Mouse (Mus musculus) adrenal gland, postnatal 25 days (tissue): ENCODE results near the gene Tbc1d2. TPM values are rescaled to one million over a fixed set of nuclear protein-coding genes. Genes with fewer than 3 reads are reported as not detected.
"Not testable (repeated sequence)": the region's sequence is repeated elsewhere in the genome, so short reads cannot be mapped to it uniquely, and the experiment has no call there.

Experiments used
- DNase-seq: peaks from one replicate; pipeline ENCODE4 v3.0.0; 2021; ENCODE audit warnings: mixed read lengths
- total RNA-seq: library from RNA; stranded (reverse); gene quantifications from 2 replicates; pipeline ENCODE4 v1.2.3, GENCODE M21; 2021

Tbc1d2 gene
- total RNA-seq, 1 experiment from 2014 or later = 2.9 TPM

DNA sequence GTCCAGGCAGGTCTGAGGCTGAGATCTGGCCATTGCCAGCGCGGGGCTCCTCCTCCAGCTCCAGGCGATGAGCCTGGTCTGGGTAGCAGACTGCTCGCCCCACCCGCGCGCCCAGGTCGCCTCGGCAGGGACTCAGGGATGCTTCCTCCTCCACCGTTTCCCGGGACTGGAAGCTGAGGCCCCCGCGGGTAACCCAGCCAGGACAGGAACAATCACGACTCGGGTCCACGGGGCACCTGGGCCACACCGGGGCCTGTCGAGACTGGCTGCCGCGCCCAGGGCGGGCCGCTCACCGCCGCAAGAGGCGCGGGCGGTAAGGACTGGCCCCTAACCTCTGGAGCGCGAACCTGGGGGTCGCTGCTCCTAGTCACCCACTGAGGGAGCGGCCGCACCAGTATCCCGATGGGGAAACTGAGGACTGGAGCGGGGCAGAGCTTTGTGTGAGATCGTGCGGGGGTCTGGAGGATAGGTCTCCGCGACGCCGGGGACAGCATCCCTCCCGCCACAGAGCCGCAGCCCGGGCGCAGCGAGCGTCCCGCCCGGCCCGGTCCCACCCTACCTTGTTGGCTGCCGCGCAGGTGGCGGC lies 48.7 kb downstream of the Tbc1d2 start:
- peak; percentile 40 for DNase-seq

DNA sequence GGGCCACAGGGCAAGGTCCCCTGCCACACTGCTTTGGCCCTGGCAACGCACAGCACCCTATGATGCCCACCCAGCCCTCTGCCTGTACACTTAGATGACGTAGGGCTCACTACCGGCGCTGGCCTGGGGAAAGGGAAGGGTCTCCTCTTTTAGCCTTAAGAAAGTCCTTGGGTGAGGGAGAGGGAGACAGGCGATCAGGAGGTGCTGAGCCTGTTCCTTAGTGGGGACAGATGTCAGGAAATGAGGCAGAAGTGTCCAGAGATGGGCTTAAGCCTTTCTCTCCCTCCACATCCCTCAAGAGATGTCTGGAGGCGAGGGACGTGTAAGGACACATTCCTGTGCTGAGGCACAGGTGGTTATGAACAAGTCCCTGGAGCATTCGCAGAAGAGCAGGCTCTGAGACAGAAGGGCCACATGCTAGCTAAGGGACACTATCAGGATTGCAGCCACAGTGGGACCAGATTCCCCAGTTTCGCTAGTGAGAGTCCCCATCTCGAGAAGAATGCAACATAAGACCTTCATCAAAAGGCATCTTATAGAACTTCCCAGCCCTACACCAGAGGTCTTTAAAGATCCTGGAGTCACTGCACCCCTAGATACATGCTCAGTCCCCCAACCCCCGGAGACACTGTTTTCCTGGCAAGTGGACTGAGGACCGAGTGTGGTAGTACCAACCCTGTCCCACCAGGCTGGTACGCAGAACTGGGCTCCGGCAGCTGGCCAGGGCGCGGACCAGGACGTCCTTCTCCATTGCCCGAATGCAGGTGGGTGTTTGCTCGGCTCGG lies 49.3 kb downstream of the Tbc1d2 start:
- DNase-seq = no peak

DNA sequence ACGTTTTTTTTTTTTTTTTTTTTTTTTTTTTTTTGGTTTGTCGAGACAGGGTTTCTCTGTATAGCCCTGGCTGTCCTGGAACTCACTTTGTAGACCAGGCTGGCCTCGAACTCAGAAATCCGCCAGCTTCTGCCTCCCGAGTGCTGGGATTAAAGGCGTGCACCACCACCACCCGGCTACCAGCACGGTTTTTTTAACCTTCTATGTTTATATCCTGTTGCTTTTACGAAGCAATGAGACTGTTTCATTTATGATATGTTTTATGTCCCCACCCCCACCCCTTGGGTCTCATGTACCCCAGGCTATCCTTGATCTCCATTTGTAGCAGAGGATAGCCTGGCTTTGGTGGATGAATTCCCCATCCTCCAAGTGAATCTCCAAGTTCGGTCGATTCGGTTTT lies 50.4 kb downstream of the Tbc1d2 start:
- DNase-seq = not testable (repeated sequence)

DNA sequence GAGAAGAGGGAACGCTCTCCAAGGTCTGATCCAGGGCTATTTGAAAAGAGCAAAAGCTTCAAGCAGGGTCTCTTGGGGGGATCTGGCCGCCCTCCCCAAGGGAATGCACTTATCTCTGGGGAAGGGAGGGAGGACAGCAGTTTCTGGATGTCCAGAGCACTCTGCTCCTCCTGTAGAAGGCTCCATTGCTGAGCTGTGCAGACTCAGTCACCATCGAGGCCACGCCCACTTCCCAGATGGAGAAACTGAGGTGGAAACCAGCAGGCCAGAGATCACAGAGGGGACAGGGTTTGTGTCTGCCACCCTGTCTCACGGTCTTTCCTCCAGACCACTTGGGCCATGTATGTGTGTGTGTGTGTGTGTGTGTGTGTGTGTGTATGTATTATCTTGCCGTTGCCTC lies 51.0 kb downstream of the Tbc1d2 start:
- DNase-seq = no peak

DNA sequence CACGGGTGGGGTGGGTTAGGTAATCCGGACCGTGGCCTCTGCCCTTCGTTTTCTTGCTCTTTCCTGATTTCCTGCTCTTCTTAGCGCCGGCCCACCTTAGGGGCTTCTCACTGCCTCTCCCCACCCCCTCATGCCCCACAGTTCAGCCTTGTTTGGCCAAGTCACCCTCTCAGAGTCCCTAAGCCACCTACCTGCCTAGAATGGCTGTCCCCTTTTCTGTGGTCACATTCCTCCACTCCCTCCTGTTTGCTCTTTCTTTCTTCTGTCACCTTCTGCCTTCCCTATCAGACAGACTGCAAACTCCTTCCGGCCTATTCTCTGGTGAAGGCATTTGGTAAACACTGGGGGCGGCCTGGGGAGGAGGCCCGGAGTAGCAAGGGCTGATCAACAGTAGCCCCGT lies 51.9 kb downstream of the Tbc1d2 start:
- DNase-seq = no peak

DNA sequence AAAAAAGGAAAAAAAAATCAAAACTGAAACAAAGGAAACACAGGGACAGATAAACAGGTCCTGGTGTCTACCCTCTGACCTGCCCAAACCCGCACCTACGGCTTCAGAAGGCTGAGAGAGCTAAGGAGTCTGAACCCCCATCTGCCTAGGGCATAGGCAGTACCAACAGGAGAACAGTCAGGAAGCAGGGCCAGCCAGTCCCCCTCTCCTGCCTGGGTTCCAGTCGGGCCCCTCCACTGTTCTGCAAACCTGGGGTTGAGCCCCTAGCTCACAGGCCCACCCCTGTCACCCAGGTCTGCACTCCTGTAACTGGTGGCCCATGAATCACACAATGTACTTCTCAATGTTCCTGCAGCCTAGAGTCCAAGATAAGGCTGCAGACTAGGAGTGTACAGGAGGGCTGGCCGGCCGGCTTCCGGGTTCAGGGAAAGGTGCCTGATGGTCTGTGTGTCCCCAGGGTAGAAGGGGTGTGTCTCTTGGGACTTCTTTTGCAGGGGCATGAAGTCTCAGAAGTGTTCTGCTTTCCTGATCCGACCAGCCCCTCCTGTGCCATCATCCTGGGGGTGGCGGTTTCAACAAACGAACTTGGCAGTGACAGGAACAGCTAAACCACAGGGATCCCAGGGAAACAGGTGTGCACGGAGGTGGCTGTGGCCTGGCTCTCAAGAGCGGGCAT lies 52.6 kb downstream of the Tbc1d2 start:
- DNase-seq = no peak

DNA sequence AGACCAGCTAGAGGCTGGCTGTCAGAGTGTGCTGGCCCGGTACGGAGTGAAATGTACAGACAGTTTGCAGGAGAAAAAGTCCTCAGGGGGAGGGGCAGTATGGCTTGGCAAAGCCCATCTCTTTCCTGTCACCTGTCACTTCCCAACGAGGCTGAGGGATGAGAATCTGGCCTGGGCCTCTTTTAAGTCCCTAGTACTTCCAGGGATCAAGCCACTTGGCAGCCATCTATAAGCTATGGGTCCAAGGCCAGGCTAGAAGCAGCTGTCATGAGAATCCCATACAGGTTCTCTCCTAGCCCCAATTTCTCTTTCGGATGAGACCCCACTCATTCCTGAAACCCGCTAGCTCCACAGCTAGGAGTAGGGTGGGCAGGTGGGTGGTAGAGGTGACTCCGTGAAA lies 53.6 kb downstream of the Tbc1d2 start:
- no peak for DNase-seq

DNA sequence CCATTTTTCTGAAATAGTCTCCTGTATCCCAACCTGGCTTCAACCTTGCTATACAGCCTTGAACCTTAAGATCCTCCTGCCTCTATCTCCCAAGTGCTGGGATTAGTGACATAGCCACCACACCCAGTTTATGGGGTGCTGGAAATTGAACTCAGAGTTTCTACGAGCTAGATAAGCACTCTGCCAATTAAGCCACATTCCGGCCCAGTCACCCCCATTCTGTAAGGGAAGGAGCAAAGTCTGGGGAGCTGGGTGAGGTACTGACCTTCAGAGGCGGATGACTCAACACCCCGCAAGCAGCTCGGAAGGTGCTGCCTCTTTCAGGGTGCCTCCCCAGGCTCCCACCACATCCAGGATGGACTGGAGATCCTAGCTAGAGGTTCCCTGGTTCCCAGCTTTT lies 55.9 kb downstream of the Tbc1d2 start:
- DNase-seq = no peak

DNA sequence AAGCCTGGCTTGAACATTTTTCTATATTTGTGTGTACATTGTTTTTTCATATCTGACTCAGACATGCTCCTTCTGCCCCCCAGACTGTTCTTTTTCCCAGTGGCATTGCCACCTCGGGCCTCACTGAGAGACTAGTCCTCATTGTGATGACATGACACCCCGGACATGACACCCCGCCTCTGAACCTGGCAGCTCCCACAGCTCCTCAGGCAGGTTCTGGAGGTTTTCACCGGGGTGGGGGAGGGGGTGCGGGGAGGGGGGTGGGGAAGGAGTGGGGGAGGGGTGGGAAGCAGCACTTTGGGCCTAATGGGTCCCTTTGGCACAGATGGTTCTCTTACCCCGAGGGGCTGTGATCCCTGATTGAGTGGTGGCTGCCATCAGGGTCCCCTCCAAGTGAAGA lies 56.5 kb downstream of the Tbc1d2 start:
- DNase-seq = no peak

DNA sequence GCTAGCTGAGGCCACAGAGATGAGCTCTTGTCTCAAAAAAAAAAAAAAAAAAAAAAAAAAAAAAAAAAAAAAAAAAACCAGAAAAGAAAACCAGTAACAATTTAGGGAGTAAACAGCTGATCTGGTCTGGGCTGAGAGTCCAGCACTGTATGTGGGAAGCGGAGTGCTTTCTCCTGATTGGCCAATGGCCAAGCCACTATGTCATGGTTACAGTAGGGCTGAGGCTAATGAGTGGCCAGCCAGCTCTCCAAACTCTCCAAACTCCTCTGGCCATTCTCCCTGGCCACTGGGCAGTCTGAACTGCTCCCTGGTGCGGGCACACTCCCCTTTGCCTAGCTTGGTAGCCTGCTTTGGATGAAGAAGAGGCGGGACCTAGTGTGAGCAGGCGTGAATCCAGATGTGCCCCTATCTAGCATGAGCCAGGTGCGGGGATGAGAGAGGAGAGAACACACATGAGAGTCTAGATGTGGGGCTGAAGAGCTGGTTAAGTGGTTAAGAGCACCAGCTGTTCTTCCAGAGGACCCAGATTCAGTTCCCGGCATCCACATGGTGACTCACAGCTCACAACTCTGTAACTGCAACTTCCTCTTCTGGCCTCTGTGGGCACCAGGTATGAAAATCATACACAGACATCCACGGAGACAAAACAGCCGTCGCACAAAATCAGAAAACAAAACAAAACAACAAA lies 58.0 kb downstream of the Tbc1d2 start:
- DNase-seq = no peak

DNA sequence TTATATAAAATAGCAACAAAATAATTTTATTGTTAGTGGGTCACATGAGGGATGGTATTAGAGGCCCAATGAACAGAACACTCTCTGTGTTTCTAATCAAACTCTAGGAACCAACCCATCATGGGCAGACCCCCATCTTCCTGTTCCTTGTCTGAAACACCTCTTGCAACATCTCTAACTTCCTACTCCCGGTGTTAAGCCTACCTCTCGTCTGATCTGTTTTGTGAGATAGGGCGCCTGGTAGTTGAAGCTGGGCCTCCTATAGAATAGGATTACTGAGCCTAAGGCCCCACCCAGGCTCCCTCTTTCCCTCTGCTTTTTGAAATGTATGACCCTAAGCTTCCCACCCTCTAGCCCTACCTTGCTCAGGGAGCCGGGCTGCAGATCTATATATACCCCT lies 59.2 kb downstream of the Tbc1d2 start:
- DNase-seq = no peak

DNA sequence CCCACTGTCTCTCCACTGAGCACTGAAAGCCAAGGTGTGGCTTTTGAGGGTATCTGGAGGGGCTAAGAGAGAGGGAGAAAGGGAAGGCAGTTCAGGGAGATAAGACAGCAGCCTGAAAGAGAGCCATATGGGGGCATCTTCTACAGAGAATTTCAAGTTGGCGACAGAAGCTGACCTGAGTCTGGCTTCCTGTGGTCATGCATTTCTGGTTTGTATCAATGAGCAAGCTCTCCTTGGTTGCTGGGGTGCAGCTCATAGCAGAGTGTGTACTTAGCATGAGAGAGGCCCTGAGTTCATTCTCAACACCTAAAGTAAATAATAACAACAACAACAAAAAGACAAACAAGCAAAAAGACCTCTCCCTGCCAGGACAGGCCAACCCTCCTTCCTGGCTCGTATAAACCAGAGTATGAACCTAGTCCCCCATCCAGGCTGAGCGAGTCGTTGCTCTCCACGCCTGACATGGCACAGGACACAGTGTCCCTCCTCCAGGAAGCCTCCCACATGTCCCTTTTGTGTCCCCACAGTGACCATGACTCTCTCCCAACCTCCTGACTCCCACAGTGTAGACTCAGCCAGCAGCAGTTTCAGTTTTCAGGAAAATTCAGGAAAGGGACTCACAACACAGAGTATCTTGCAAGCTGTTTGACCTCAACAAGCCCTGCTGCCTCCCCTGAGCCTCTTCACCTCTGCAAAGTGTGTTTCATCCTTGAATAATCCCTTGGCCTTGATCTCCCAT lies 59.9 kb downstream of the Tbc1d2 start:
- no peak for DNase-seq

DNA sequence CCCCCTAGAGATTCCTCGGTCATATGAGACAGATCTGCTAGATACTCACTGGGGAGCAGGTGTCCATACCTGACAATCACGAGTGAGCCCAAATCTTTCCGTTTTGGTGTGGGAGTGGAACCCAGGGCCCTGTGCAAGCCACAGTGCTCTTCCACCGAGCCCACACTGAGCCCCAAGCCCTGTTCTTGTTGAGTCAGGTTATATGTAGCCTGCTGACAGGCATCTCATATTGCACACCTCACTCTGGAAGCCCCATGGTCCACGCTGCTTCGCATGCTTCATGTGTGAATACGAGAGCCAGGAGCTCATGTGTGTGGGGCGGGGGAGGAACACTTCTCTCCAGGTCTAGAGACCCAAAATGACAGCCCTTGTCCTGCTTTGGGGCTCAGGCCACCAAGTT lies 60.9 kb downstream of the Tbc1d2 start:
- DNase-seq = no peak

DNA sequence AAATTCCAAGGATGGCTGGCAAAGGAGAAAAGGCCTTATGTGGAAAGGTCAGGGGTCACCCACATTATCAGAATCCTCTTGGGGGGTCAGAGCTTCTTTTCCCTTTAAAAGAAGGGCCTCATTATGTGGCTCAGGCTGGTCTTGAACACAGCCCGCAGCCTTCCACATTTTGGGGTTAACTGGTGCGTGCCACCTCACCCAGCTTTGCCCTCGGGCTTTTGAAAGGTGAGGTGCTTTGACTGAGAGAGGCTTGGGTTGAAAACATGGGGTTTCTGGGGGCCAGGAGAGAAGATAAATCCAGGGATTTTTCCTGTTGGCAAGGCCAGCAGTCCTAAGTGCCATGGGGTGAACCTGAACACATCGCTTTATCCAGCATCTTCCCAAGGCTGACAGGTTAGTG lies 63.5 kb downstream of the Tbc1d2 start:
- DNase-seq = no peak

DNA sequence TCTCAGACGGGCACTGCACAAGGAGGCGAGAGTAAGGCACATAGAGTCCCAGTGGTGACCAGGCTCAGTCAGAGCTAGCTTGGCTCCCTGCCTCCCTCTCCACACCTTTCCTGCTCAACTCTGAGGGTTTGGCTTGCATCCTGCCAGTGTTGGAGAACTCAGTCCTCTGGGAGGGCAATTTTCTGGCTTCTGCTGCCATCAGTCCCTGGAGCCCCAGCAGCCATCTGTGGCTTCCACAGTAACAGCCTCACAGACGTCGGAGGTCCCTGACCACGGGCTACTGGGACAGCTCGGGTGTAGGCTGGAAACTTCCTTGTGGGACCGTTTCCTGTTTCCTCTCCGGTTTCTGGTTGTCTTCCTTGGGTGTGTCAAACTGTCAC lies 64.2 kb downstream of the Tbc1d2 start:
- no peak for DNase-seq

DNA sequence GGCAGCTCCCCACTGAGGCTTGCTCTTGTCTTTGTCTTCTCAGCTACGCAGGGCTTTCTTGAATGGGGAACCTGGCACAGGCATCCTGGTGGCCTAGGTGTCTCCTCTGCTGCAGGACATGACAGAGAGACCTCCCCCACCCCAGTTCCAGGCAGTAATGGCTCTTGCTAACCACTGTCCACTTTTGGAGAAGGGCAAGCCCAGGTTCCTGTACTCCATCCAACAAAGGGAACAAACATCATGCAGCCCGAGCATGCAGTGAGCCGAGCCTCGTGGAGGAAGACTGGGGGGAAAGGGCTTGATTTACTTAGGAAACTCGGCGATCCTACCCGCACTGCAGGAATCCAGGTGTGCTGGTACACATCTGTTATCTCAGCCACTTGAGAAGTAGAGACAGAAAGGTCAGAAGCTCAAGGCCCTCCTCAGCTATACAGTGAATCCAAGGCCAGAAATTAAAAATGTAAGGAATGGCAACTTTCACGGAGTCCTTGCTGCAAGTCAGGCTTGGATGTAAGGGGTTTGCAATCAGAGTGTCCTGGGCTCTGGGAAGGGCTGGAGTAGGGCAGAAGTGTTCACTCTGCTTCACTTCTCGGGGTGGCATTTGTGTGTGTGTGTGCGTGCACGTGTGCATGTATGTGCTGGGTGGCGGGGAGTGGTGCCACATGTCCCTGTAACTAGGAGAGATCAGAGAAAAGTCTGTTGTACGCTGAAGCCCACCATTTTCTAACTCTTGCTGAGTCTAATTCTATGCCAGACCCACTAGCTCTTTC lies 64.8 kb downstream of the Tbc1d2 start:
- DNase-seq = no peak

DNA sequence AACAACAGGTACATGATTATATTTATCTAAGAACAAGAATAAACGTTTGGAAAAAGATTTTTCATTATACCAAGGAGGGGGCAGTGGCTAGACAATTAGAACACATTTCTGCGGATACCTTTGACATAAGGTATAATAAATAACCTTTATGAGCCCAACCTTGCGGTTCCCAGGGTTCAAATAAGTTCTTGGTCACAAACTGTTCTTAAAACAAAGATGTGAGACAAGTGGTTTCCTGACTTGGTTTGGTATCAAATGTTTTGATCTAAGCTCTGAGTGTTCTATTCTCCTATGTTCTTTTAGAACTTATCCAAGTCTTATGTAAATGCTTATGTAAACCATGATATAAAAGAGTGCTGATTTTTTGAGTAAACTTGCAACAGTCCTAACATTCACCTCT lies 65.5 kb downstream of the Tbc1d2 start:
- DNase-seq = not testable (repeated sequence)

DNA sequence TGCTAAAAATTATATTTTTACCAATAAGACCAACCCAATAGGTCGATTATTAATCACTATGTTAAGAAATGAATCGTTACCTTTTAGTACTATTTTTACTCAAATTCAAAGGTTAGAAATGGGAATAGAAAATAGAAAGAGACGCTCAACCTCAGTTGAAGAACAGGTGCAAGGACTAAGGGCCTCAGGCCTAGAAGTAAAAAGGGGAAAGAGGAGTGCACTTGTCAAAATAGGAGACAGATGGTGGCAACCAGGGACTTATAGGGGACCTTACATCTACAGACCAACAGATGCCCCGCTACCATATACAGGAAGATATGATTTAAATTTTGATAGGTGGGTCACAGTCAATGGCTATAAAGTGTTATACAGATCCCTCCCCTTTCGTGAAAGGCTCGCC lies 65.9 kb downstream of the Tbc1d2 start:
- not testable (repeated sequence) for DNase-seq

DNA sequence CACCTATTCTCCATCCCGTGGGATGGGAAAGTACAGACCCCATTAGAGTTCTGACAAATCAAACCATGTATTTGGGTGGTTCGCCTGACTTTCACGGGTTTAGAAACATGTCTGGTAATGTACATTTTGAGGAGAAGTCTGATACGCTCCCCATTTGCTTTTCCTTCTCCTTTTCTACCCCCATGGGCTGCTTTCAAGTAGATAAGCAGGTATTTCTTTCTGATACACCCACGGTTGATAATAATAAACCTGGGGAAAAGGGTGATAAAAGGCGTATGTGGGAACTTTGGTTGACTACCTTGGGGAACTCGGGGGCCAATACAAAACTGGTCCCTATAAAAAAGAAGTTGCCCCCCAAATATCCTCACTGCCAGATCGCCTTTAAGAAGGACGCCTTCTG lies 68.0 kb downstream of the Tbc1d2 start:
- DNase-seq = not testable (repeated sequence)

DNA sequence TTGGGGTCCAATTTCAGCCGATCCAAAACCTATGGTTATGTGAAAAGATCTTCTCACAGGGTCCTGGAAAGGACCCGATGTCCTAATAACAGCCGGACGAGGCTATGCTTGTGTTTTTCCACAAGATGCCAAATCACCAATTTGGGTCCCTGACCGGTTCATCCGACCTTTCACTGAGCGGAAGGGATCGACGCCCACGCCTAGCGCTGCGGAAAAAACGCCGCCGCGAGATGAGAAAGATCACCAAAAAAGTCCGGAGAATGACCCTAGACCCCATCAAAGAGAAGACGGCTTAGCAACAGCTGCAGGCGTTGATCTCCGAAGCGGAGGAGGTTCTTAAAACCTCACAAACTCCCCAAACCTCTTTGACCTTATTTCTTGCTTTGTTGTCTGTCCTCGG lies 68.4 kb downstream of the Tbc1d2 start:
- DNase-seq = not testable (repeated sequence)

DNA sequence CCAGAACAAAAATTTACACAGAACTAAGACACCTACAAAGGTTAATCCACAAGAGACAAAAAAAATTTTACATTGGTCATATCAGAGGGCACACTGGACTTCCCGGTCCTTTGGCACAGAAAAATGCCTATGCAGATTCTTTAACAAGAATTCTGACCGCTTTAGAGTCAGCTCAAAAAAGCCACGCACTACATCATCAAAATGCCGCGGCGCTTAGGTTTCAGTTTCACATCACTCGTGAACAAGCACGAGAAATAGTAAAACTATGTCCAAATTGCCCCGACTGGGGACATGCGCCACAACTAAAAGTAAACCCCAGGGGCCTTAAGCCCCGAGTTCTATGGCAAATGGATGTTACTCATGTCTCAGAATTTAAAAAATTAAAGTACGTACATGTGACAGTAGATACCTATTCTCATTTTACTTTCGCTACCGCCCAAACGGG lies 69.2 kb downstream of the Tbc1d2 start:
- DNase-seq = not testable (repeated sequence)
